Mouse (Mus musculus) thymus, adult 2 months (tissue): ENCODE measurements around the gene Grasp. TPM values are rescaled to one million over a fixed set of nuclear protein-coding genes. Genes with fewer than 3 reads are reported as not detected.

ENCODE experiments used
- DNase-seq: peaks from one replicate; pipeline ENCODE4 v3.0.0; 2021
- H3K27ac ChIP-seq: fragments of 200-500 bp; 2 replicates; pipeline ENCODE4 v1.5.1; 2012; ENCODE audit warnings: low read length, control low read depth; ENCODE audit not compliant: control insufficient read depth, insufficient read depth
- H3K27me3 ChIP-seq: fragments of 200-500 bp; 2 replicates; pipeline ENCODE4 v1.6.1; 2012; ENCODE audit warnings: mild to moderate bottlenecking, low read length, moderate library complexity, mixed read lengths; ENCODE audit not compliant: control insufficient read depth, insufficient read depth
- H3K36me3 ChIP-seq: fragments of 200-500 bp; 2 replicates; pipeline ENCODE4 v1.6.1; 2012; ENCODE audit warnings: mild to moderate bottlenecking, low read length, moderate library complexity; ENCODE audit not compliant: control insufficient read depth, insufficient read depth
- H3K4me1 ChIP-seq: fragments of 200-500 bp; replicated peaks from 2 replicates; pipeline ENCODE4 v1.6.1; 2012; ENCODE audit warnings: low read length; ENCODE audit not compliant: control insufficient read depth, insufficient read depth
- H3K4me3 ChIP-seq: fragments of 200-500 bp; 2 replicates; pipeline ENCODE4 v1.5.1; 2012; ENCODE audit warnings: mild to moderate bottlenecking, low read length, control low read depth, moderate library complexity; ENCODE audit not compliant: control insufficient read depth, insufficient read depth
- CTCF ChIP-seq: fragments of 200-500 bp; IDR thresholded peaks from 2 replicates; pipeline ENCODE4 v1.5.1; 2012; ENCODE audit warnings: mild to moderate bottlenecking, control low read depth, low read length, moderate library complexity, borderline replicate concordance; ENCODE audit not compliant: control insufficient read depth, poor library complexity, insufficient read depth; ENCODE audit errors: extremely low read depth
- POLR2A ChIP-seq: fragments of 200-500 bp; IDR thresholded peaks from 2 replicates; pipeline ENCODE4 v1.6.1; 2012; ENCODE audit warnings: mild to moderate bottlenecking, low read length, control low read depth, moderate library complexity; ENCODE audit not compliant: control insufficient read depth, poor library complexity, insufficient read depth; ENCODE audit errors: extremely low read depth
- whole genome bisulfite sequencing: fragments of 180-500 bp; shearing (Covaris S2); methylation state at CpG from one replicate; pipeline ENCODE4 v1.1.7; 2018; 5-methylcytosine and 5-hydroxymethylcytosine counted together
- polyA plus RNA-seq: library from polyadenylated mRNA; depleted of rRNA; stranded (reverse); fragments of >200 nt; gene quantifications from 2 replicates; pipeline ENCODE4 v1.2.3, GENCODE M21; 2012

The Grasp gene
- polyA plus RNA-seq, 1 experiment: 10.2 TPM

DNA sequence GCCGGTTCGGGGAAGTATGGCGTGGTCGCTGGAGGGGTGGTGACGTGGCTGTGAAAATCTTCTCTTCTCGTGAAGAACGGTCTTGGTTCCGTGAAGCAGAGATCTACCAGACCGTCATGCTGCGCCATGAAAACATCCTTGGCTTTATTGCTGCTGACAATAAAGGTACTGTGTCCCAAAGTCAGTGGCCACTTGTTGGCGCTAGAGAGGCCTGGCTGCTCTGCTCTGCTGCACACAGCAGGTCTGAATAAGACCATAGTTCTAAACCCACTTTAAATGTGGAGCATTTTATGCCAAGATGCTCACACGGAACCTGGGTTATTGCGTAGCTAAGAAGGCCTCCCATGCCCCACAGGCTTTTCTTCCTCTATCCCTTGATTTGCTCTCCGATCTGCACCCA, 25.1 kb upstream of the Grasp start:
- Histone ChIP-seq H3K4me1 (0 out of 2 replicates have a peak, but pooled peaks cover 4% of the 10 kb centered on the region), H3K27ac (no peak overlapping the region), H3K36me3 (peaks cover 17% of the 10 kb centered on the region; the same call in 1 of the 2 replicates), H3K4me3 (no peak overlapping the region), H3K27me3 (no peaks in the 10 kb centered on the region)
- DNase-seq: no peak
- 95% methylated on average over 14 of the region's 14 CpGs for WGBS
- TF ChIP-seq POLR2A (no peak), CTCF (0 out of 2 replicates have a peak, but pooled peaks have one; percentile 9)

DNA sequence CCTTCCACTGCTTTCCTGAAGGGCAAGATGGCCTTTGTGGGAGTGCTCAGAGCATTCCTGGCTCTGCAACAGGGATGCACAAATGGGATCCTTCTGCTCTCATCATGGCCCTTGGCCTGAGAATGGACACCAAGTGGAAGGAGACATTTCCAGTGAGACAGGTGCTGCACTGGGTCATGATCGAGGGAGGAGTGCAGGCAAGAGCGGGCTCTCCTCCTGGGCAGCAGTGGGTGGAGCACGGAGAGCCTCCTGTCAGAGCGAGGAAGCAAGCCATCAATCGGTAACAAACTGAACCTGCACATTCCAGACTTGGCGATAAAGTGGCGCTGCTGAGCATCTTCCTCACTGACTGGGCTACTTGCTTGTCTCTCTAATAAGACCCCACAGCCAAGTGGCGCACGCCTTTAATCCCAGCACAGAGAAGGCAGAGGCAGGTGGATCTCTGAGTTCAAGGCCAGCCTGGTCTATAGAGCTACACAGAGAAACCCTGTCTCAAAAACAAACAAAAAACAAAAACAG, 23.2 kb upstream of the Grasp start:
- Histone ChIP-seq H3K4me1 (no peaks in the 10 kb centered on the region), H3K27ac (no peak overlapping the region), H3K4me3 (no peak overlapping the region), H3K27me3 (no peaks in the 10 kb centered on the region), H3K36me3 (peaks cover 19% of the 10 kb centered on the region)
- WGBS: 98% methylated on average over 9 of the region's 9 CpGs
- DNase-seq: no peak
- TF ChIP-seq CTCF: no peak
- TF ChIP-seq POLR2A: no peak

DNA sequence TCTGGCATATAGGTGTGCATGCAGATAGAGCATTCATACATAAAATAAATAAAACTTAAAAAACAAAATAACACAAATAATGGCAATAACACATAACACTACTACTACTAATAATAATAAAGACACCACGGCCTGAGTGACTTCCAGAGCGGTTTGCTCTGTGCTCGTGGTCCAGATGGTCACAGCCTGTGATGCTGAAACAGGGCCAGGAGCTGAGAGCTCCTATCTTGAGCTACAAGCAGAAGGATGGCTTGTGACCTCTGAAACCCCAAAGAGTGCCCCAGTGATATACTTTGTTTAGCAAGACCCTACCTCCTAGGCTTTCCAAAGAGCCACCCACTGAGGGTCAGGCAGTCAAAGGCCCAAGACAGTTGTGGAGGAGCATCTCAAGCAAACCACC, 22.6 kb upstream of the Grasp start:
- Histone ChIP-seq H3K4me1 (no peaks in the 10 kb centered on the region), H3K4me3 (no peak overlapping the region), H3K27me3 (no peaks in the 10 kb centered on the region), H3K27ac (no peak overlapping the region), H3K36me3 (peaks cover 23% of the 10 kb centered on the region)
- 97% methylated on average over 3 of the region's 3 CpGs for WGBS
- no peak for TF ChIP-seq POLR2A
- TF ChIP-seq CTCF: no peak
- DNase-seq: no peak

DNA sequence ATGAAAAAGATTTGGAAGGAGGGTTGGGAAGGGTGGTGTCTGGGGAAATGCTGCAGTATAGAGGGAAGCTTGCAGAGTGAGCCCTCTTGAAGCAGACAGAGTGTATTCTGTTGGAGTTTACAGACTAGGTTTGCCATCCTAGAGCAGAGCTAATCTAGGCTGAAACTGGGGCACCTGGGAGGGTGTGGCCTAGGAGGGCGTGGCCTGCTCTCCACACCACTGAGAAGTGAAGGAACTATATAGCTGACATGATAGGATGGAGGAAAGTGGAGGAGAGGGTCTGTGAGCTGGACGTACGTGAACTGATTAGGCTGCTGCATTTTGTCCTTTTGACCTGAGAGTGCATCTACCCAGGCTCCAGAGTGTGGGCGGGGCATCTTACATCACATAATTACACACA, 20.3 kb upstream of the Grasp start:
- no peak overlapping the region for H3K4me3 ChIP-seq
- H3K27ac ChIP-seq: no peak overlapping the region
- 97% methylated on average over 4 of the region's 4 CpGs for WGBS
- no peak for TF ChIP-seq POLR2A
- TF ChIP-seq CTCF: no peak
- DNase-seq: no peak
- no peaks in the 10 kb centered on the region for H3K27me3 ChIP-seq
- peaks cover 23% of the 10 kb centered on the region for H3K36me3 ChIP-seq
- H3K4me1 ChIP-seq: no peaks in the 10 kb centered on the region

DNA sequence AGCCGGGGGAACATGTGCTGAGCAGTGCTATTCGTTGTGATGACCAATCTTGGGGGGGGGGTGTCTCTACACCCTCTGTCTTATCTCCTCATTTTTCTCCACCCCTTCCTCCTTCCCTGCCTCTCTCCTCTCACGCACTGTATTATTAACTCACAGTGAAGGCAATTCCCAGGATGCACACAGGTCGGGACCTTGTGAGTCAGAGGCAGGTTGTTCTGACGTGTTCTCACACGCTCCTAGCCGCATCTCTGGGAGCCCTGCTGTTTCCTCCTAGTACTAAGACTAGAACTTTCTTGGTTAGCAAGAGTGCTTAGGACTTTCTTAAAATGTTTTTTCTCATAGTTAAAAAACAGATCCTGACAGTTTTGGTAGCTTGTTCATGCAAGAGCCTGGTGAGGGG, 19.2 kb upstream of the Grasp start:
- H3K36me3 ChIP-seq: peaks cover 18% of the 10 kb centered on the region
- DNase-seq: no peak
- H3K4me3 ChIP-seq: no peak overlapping the region
- no peaks in the 10 kb centered on the region for H3K27me3 ChIP-seq
- H3K27ac ChIP-seq: no peak overlapping the region
- H3K4me1 ChIP-seq: no peaks in the 10 kb centered on the region
- TF ChIP-seq CTCF: no peak
- no peak for TF ChIP-seq POLR2A
- 95% methylated on average over 7 of the region's 7 CpGs for WGBS

DNA sequence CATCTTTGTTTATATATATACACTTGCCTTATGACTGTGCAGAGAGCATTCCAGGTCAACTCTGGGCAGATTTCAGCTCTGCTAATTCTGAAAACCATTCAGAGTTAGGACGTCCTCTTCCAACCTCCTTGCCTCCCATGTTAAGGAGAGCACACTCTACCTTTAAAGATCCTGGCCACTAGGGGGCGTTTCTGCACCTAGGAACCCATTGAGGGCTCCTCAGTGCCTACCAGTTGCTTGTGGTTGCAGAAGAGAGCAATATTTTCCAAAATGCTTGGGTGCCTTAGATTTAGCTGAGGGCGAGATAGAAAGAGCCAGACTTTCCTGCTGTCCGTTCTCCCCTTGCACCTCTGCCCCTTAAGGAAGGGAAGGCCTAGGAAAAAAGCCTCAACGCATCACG, 13.8 kb upstream of the Grasp start:
- peak; percentile 72 for DNase-seq
- H3K27me3 ChIP-seq: no peaks in the 10 kb centered on the region
- H3K27ac ChIP-seq: no peak overlapping the region
- no peaks in the 10 kb centered on the region for H3K4me1 ChIP-seq
- 72% methylated on average over 6 of the region's 6 CpGs for WGBS
- no peak for TF ChIP-seq CTCF
- H3K36me3 ChIP-seq: peaks cover 5% of the 10 kb centered on the region
- H3K4me3 ChIP-seq: no peak overlapping the region

DNA sequence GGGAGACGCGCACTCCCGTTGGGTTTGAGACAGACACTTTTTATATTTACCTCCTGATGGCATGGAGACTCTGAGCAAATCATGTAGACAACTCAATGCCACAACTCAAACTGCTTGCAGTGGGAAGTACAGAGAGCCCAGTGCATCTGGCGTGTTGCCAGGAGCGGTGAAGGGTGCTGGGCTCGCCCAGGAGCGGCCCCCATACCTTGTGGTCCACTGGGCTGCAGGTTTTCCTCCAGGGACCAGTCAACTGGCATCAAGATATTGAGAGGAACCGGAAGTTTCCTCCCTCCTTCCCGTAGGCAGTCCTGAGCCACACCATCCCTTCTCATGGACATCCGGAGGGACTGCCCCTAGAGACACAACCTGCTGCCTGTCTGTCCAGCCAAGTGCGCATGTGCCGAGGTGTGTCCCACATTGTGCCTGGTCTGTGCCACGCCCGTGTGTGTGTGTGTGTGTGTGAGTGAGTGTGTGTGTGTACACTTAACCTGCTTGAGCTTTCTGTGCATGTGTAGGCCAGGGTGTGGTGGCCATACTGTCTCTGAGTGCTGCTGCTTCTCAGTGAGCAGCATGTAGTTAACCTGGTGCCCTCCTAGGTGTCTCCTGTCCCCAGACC, 12.9 kb upstream of the Grasp start:
- WGBS: 95% methylated on average over 14 of the region's 14 CpGs
- TF ChIP-seq POLR2A (no peak), CTCF (no peak)
- H3K36me3 ChIP-seq: peaks cover 3% of the 10 kb centered on the region
- DNase-seq: no peak
- H3K27me3 ChIP-seq: no peaks in the 10 kb centered on the region
- H3K27ac ChIP-seq: no peak overlapping the region
- no peaks in the 10 kb centered on the region for H3K4me1 ChIP-seq
- H3K4me3 ChIP-seq: no peak overlapping the region
